Comparison of ENCODE assay signal across 11 mouse cellular contexts in genomic region chr11:97842001-97842400, GRCm38 (mm10). TPM values are rescaled to one million over a fixed set of nuclear protein-coding genes. Genes with fewer than 3 reads are reported as not detected.
DNase-seq lines count a peak whose midpoint lies in the region; ATAC-seq and TF ChIP-seq lines count a peak whose summit lies in the region.
"Had no signal": no experiment of that assay in that cellular context is flagged by ENCODE, and none has a peak within 500 bp of the region (broad histone marks: within the 10 kb centered on the region; RNA-seq: fewer than 3 reads in every experiment).

No protein-coding gene starts in this region.

- peaks cover 2% of the 10 kb centered on the region; the same call in 1 of the 2 replicates for H3K4me1 ChIP-seq in cerebellum, adult 2 months (ENCODE audit: control insufficient read depth, insufficient read depth, low read length)
- peaks cover 7% of the 10 kb centered on the region for H3K4me1 ChIP-seq in embryonic facial prominence, embryonic 14.5 days (ENCODE audit: control insufficient read depth, insufficient read depth, low read length)
- peaks cover 6% of the 10 kb centered on the region; the same call in 1 of the 2 replicates for H3K4me1 ChIP-seq in limb, embryonic 11.5 days (ENCODE audit: control insufficient read depth, insufficient read depth, low read length)

- H3K9ac ChIP-seq in embryonic facial prominence, embryonic 14.5 days (ENCODE audit: low read depth, low read length), result 0 out of 2 replicates have a peak overlapping the region, but pooled peaks have one; percentile 20
- H3K9ac ChIP-seq in limb, embryonic 11.5 days (ENCODE audit: low read length), result peak overlapping the region; percentile 37

- peak; percentile 57 to 65 for DNase-seq in cerebellum, adult 2 months
- DNase-seq in 3T3-L1 (ENCODE audit: low read depth, low spot score), result peak; percentile 52
- DNase-seq in embryonic facial prominence, embryonic 14.5 days (ENCODE audit: low spot score), result no peak
- no peak for DNase-seq in limb, embryonic 11.5 days (ENCODE audit: low spot score)
- no peak for DNase-seq in left cerebral cortex, adult 9 months (ENCODE audit: low spot score in 2 of 2)
- DNase-seq in thymus, postnatal 36 days, result no peak
- DNase-seq in ovary, postnatal 14 days (ENCODE audit: low spot score), result no peak
- DNase-seq: adrenal gland, postnatal 14 days; gastrocnemius, postnatal 10 days; liver, embryonic 13.5 days had no signal

- H3K27ac ChIP-seq in cerebellum, adult 2 months (ENCODE audit: insufficient read depth, low read length), result peak overlapping the region; percentile 78
- peak overlapping the region; percentile 33; the same call in 1 of the 2 replicates for H3K27ac ChIP-seq in embryonic facial prominence, embryonic 14.5 days (replicated peaks; ENCODE audit: low read depth, low read length)
- H3K27ac ChIP-seq in limb, embryonic 11.5 days (replicated peaks; ENCODE audit: low read depth, low read length), result 0 out of 2 replicates have a peak overlapping the region, but pooled peaks have one; percentile 26
- H3K27ac ChIP-seq: liver, embryonic 13.5 days had no signal

- peak overlapping the region; percentile 82 for H3K4me3 ChIP-seq in cerebellum, adult 2 months (replicated peaks; ENCODE audit: insufficient read depth, low read depth, low read length)
- H3K4me3 ChIP-seq in embryonic facial prominence, embryonic 14.5 days (ENCODE audit: low read depth, low read length), result peak overlapping the region; percentile 42; the same call in 1 of the 2 replicates
- peak overlapping the region; percentile 45; the same call in 1 of the 2 replicates for H3K4me3 ChIP-seq in limb, embryonic 11.5 days (ENCODE audit: low read depth, low read length)

- no peak for ATAC-seq in cerebellum, adult (ENCODE audit: insufficient number of reproducible peaks, low FRiP score, low TSS enrichment)
- ATAC-seq in embryonic facial prominence, embryonic 14.5 days (ENCODE audit: low read depth), result no peak
- no peak for ATAC-seq in limb, embryonic 11.5 days (ENCODE audit: insufficient number of reproducible peaks, low FRiP score, low TSS enrichment, low read depth)

- peaks cover 14% of the 10 kb centered on the region for H3K36me3 ChIP-seq in embryonic facial prominence, embryonic 14.5 days (ENCODE audit: control insufficient read depth, insufficient read depth, low read length)
- H3K36me3 ChIP-seq in limb, embryonic 11.5 days (ENCODE audit: control insufficient read depth, insufficient read depth, low read length), result 0 out of 2 replicates have a peak, but pooled peaks cover 2% of the 10 kb centered on the region

- H3K4me2 ChIP-seq in embryonic facial prominence, embryonic 14.5 days (ENCODE audit: low read depth, low read length), result peak overlapping the region; percentile 57
- H3K4me2 ChIP-seq in limb, embryonic 11.5 days (ENCODE audit: low read depth, severe bottlenecking), result peak overlapping the region; percentile 38

- no peaks in the 10 kb centered on the region for H3K27me3 ChIP-seq in cerebellum, adult 2 months (ENCODE audit: control insufficient read depth, insufficient read depth, low read length)
- H3K27me3 ChIP-seq in embryonic facial prominence, embryonic 14.5 days (replicated peaks; ENCODE audit: control insufficient read depth, insufficient read depth, low read length), result no peaks in the 10 kb centered on the region
- no peaks in the 10 kb centered on the region for H3K27me3 ChIP-seq in limb, embryonic 11.5 days (ENCODE audit: control insufficient read depth, insufficient read depth, low read length)
- H3K27me3 ChIP-seq: liver, embryonic 13.5 days had no signal

- no peak for TF ChIP-seq CTCF in cerebellum, adult 2 months (IDR thresholded peaks at IDR 0.05; ENCODE audit: borderline replicate concordance, insufficient read depth, low read depth, low read length)

- no peak for TF ChIP-seq POLR2A in cerebellum, adult 2 months (IDR thresholded peaks at IDR 0.05; ENCODE audit: borderline replicate concordance, insufficient read depth, low read length)

- H3K9me3 ChIP-seq in embryonic facial prominence, embryonic 14.5 days (ENCODE audit: control insufficient read depth, low read length), result no peaks in the 10 kb centered on the region
- H3K9me3 ChIP-seq in limb, embryonic 11.5 days (ENCODE audit: control insufficient read depth, low read length), result no peaks in the 10 kb centered on the region
- H3K9me3 ChIP-seq: liver, embryonic 13.5 days had no signal

- 5% methylated on average over 4 of the region's 4 CpGs for WGBS in cerebellum, adult 2 months
- 45% methylated on average over 4 of the region's 4 CpGs for WGBS in embryonic facial prominence, embryonic 14.5 days
- WGBS in limb, embryonic 11.5 days, result 55% methylated on average over 4 of the region's 4 CpGs

RNA-seq across cellular contexts. Expression of gene B230217C12Rik, which starts 1.4 kb away (rescaled TPM):
- 117 TPM in 2 replicates for polyA plus RNA-seq in cerebellum, adult 2 months (2012; rRNA removed)
- 7.0 and 7.5 TPM in 2 replicates for polyA plus RNA-seq in embryonic facial prominence, embryonic 14.5 days (2014; fragmentation: Nextera tagmentation; extraction: Ambion mirVana)
- polyA plus RNA-seq in limb, embryonic 11.5 days (2014; fragmentation: Nextera tagmentation; extraction: Ambion mirVana), result 15.9 and 17.4 TPM in 2 replicates

RNA-seq across cellular contexts. Expression of gene Fbxo47, which starts 42.0 kb away (rescaled TPM):
- 0.98 and 1.1 TPM in 2 replicates for polyA plus RNA-seq in cerebellum, adult 2 months (2012; rRNA removed)
- 0.43 and 0.97 TPM in 2 replicates for polyA plus RNA-seq in embryonic facial prominence, embryonic 14.5 days (2014; fragmentation: Nextera tagmentation; extraction: Ambion mirVana)
- 1.0 TPM in 2 replicates for polyA plus RNA-seq in limb, embryonic 11.5 days (2014; fragmentation: Nextera tagmentation; extraction: Ambion mirVana)

RNA-seq across cellular contexts. Expression of gene Lasp1, which starts 43.2 kb away (rescaled TPM):
- 74.9 and 78.5 TPM in 2 replicates for polyA plus RNA-seq in cerebellum, adult 2 months (2012; rRNA removed)
- polyA plus RNA-seq in embryonic facial prominence, embryonic 14.5 days (2014; fragmentation: Nextera tagmentation; extraction: Ambion mirVana), result 88.6 and 96.3 TPM in 2 replicates
- 79.9 and 80.5 TPM in 2 replicates for polyA plus RNA-seq in limb, embryonic 11.5 days (2014; fragmentation: Nextera tagmentation; extraction: Ambion mirVana)

RNA-seq across cellular contexts. Expression of gene Rpl23, which starts 59.8 kb away (rescaled TPM):
- 234 and 281 TPM in 2 replicates for polyA plus RNA-seq in cerebellum, adult 2 months (2012; rRNA removed)
- polyA plus RNA-seq in embryonic facial prominence, embryonic 14.5 days (2014; fragmentation: Nextera tagmentation; extraction: Ambion mirVana), result 712 and 810 TPM in 2 replicates
- polyA plus RNA-seq in limb, embryonic 11.5 days (2014; fragmentation: Nextera tagmentation; extraction: Ambion mirVana), result 576 and 600 TPM in 2 replicates

Comparison
In these comparisons a context has a peak if more than half of its experiments do, and no peak if none do; other contexts are left out.
1. DNase-seq: peak in cerebellum, adult 2 months (2 of 2) and 3T3-L1 (single experiment); none in embryonic facial prominence, embryonic 14.5 days (single experiment), limb, embryonic 11.5 days (single experiment), left cerebral cortex, adult 9 months (0 of 2), thymus, postnatal 36 days (0 of 2) and ovary, postnatal 14 days (single experiment).
2. H3K27ac ChIP-seq: peak in every context shown above with its lines; median percentile 78 in cerebellum, adult 2 months; 33 in embryonic facial prominence, embryonic 14.5 days; 26 in limb, embryonic 11.5 days.
3. Peak in every context shown above with its lines, with median percentiles within 50 percentile points of each other: H3K4me3 ChIP-seq.